Mouse (Mus musculus) midbrain, embryonic 10.5 days (tissue): Measurements from ENCODE around the gene Tcf3. TPM values are rescaled to one million over a fixed set of nuclear protein-coding genes. Genes with fewer than 3 reads are reported as not detected.

Experiments
- DNase-seq: peaks from one replicate; pipeline ENCODE4 v3.0.0-alpha.2; 2017; ENCODE audit warnings: low spot score
- H3K27ac ChIP-seq: fragments of 300-500 bp; sonication (generic); replicated peaks from 2 replicates; pipeline ENCODE4 v1.5.1; 2016; ENCODE audit warnings: mild to moderate bottlenecking
- H3K27me3 ChIP-seq: fragments of 300-500 bp; sonication (generic); 2 replicates; pipeline ENCODE4 v1.6.1; 2016; ENCODE audit warnings: low read depth, mild to moderate bottlenecking; ENCODE audit not compliant: poor library complexity, severe bottlenecking
- H3K36me3 ChIP-seq: fragments of 300-500 bp; sonication (generic); 2 replicates; pipeline ENCODE4 v1.6.1; 2016; ENCODE audit warnings: mild to moderate bottlenecking, moderate library complexity
- H3K4me1 ChIP-seq: fragments of 300-500 bp; sonication (generic); 2 replicates; pipeline ENCODE4 v1.6.1; 2016
- H3K4me3 ChIP-seq: fragments of 300-500 bp; sonication (generic); 2 replicates; pipeline ENCODE4 v1.5.1; 2016; ENCODE audit warnings: mild to moderate bottlenecking, moderate library complexity
- H3K9me3 ChIP-seq: fragments of 300-500 bp; sonication (generic); replicated peaks from 2 replicates; pipeline ENCODE4 v1.6.1; 2016; ENCODE audit warnings: mild to moderate bottlenecking
- WGBS: fragments of 180-500 bp; shearing (Covaris S2); methylation state at CpG from one replicate; pipeline ENCODE4 v1.1.7; 2016; 5-methylcytosine and 5-hydroxymethylcytosine counted together
- polyA plus RNA-seq: library from polyadenylated mRNA; unstranded; fragments of >200 nt; fragmentation: Nextera tagmentation; extraction: Ambion mirVana; gene quantifications from 2 replicates; pipeline ENCODE4 v1.2.1, GENCODE M21; 2016

Tcf3 gene
- polyA plus RNA-seq, 1 experiment from 2014 or later, result 190 TPM

DNA sequence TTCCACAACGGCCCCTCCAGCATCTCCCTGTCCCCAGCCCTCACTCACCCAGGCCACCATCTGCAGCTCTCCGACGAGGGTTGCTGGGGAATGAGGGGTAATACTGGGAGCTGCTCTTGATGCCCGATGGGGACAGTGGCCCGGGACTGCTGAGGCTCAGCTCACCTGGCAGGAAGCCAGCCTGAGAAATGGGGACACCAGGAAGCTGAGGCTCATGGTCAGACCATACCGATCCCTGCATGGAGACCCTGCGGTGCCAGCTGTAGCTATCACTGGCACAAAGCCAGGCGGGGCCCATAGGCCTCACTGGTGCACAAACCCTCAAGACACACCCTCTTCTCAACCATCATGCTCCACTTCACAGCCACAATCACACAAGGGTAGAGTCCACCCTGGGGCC, 14.0 kb downstream of the Tcf3 start:
- Histone ChIP-seq H3K27me3 (no peaks in the 10 kb centered on the region), H3K4me1 (peaks cover 16% of the 10 kb centered on the region), H3K4me3 (no peak overlapping the region), H3K27ac (no peak overlapping the region), H3K36me3 (peaks cover 100% of the 10 kb centered on the region), H3K9me3 (no peaks in the 10 kb centered on the region)
- DNase-seq, result no peak
- 96% methylated on average over 8 of the region's 8 CpGs for WGBS

DNA sequence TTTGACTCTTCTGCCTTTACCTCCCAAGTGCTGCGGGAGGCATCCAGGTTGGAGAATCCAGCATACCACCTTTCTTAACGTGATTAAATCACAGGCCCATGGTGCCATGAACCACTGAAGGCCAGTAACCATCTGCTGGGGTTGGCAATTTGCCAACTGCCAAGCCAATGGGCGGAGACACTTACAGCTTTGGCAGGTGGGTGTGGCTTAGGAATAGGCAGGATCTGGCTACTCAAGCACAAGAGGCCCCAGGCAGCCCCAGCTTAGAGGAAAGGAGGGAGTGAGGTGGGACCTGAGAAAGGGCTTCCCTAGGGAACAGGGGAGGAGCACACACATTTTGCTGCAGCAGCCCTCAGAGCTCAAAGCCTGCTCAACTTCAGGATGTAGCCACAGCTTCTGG, 15.1 kb downstream of the Tcf3 start:
- DNase-seq, result no peak
- H3K36me3 ChIP-seq, result peaks cover 100% of the 10 kb centered on the region
- no peaks in the 10 kb centered on the region for H3K27me3 ChIP-seq
- no peak overlapping the region for H3K27ac ChIP-seq
- H3K9me3 ChIP-seq, result no peaks in the 10 kb centered on the region
- no peak overlapping the region for H3K4me3 ChIP-seq
- H3K4me1 ChIP-seq, result peaks cover 5% of the 10 kb centered on the region; the same call in 1 of the 2 replicates
- 89% methylated on average over 3 of the region's 3 CpGs for WGBS

DNA sequence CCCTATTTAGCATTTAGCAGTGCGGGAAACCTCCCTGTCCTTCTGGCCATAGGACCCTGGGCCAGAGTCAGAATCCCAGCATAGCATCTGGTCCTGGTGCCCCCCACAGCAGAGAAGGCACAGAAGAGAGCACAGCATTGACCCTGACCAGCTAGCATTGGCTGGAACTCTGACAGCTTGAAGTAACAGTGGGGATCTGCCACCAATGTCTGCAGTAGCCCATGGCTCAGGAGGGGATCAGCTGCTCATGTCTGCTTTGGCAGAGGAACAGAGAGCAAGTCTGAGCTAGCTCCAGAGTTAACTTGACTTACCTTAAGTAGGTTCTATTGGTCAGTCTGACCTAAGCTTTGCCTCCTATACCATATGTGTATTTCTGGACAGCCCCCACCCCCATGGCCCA, 15.6 kb downstream of the Tcf3 start:
- Histone ChIP-seq H3K36me3 (peaks cover 100% of the 10 kb centered on the region), H3K4me3 (no peak overlapping the region), H3K4me1 (0 out of 2 replicates have a peak, but pooled peaks cover 2% of the 10 kb centered on the region), H3K27me3 (no peaks in the 10 kb centered on the region), H3K9me3 (no peaks in the 10 kb centered on the region), H3K27ac (no peak overlapping the region)
- 94% methylated on average over 1 of the region's 1 CpGs for WGBS
- DNase-seq, result no peak

DNA sequence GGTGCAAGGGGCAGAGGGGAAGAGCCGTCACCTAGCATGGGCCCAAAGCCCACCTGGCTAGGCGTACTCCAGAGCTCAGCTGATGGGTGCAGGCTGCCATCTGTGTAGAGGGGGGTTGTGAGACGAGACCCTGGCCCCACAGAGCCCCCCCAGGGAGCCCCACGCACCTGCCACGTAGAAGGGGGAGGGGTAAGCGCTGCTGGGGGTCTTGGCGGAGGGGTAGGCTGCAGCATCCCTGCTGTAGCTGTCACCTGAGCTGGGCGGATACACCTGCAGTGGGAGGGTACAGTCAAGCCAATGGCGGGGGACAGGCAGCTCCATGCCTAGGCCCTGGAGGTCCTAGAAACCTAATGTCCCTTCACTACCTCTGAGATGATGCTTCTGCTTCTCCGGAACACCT, 16.1 kb downstream of the Tcf3 start:
- no peak overlapping the region for H3K27ac ChIP-seq
- peaks cover 100% of the 10 kb centered on the region for H3K36me3 ChIP-seq
- 91% methylated on average over 10 of the region's 10 CpGs for WGBS
- DNase-seq, result no peak
- H3K4me1 ChIP-seq, result 0 out of 2 replicates have a peak, but pooled peaks cover 2% of the 10 kb centered on the region
- H3K27me3 ChIP-seq, result no peaks in the 10 kb centered on the region
- no peak overlapping the region for H3K4me3 ChIP-seq
- H3K9me3 ChIP-seq, result no peaks in the 10 kb centered on the region

DNA sequence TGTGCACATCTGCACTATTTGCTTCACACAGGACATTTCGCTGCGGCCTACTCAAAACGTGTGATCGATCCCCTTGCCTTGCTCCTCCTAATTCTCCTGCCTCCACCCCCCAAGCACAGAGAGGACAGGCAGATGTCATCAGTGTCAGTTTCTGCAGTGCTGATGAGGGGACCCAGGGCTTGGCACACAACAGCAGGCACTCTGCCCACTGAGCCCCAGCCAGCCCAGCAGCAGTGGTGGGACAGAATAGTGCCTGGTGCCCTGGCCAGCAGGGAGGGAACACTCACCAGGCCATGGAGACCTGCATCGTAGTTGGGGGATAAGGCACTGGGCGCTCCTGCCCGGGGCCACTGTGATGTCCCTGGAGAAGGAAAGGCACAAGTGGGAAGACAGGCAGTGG, 17.9 kb downstream of the Tcf3 start:
- DNase-seq, result no peak
- 92% methylated on average over 7 of the region's 7 CpGs for WGBS
- Histone ChIP-seq H3K4me1 (0 out of 2 replicates have a peak, but pooled peaks cover 2% of the 10 kb centered on the region), H3K4me3 (peak overlapping the region; percentile 9; the same call in 1 of the 2 replicates), H3K9me3 (no peaks in the 10 kb centered on the region), H3K27me3 (no peaks in the 10 kb centered on the region), H3K27ac (no peak overlapping the region), H3K36me3 (peaks cover 100% of the 10 kb centered on the region)

DNA sequence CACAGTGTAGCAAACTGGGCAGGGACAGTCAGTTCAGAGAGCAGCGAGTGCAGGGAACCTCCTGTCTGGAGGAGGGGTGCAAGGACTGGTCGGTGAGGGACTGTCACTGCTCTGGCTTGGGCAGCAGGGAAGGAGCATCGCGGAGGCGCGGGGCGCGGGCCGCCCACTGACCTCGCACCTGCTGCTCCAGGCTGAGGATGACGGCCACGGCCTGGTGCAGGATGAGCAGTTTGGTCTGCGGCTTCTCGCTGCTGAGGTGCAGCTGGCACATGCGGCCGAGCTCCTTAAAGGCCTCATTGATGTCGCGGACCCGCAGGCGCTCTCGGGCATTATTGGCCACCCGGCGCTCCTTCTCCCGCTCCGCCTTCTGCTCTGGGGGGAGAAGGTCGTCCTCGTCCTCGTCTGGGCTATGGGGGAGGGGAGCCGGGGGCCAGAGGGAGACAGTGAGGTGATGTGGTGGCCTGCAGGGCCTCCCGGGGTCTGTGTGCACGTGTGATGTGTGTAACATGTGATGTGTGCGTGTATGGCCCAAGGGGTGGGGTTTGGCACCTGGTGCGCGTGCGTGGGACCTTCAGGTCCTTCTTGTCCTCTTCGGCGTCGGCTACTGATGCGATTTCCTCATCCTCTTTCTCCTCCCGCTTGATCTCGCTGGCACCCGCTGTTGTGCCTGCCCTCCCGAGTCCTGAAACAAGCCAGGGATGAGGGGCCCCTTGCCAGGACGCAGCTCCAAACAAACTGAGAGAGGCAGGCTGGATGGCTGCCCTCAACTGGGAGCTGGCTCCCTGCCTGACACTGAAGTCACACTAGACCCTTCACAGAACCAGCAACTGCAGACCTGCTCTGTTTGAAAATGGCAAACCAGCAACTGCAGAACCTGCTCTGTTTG, 20.5 kb downstream of the Tcf3 start:
- Histone ChIP-seq H3K27me3 (no peaks in the 10 kb centered on the region), H3K4me1 (peaks cover 5% of the 10 kb centered on the region), H3K4me3 (no peak overlapping the region; the same call in 1 of the 2 replicates), H3K36me3 (peaks cover 91% of the 10 kb centered on the region), H3K9me3 (no peaks in the 10 kb centered on the region), H3K27ac (no peak overlapping the region)
- DNase-seq, result no peak
- WGBS, result 90% methylated on average over 44 of the region's 44 CpGs

DNA sequence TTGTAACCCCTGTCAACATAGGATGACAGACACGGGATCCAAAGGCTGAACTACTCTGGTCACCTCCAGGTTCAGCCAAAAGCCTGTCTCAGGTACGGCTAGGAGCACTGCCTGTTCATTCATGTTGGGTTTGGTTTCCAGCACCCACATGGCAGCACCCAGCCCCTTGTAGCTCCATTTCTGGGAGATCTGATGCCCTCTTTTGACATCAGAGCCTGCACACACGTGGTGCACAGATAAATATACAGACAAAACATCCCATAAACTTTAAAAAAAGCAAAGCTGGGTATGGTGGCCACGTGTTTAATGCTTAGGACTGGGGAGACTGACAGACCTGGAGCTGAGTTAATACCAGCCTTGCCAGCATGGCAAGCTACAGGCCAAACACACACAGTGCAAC, 25.5 kb downstream of the Tcf3 start:
- H3K27ac ChIP-seq, result no peak overlapping the region
- peaks cover 31% of the 10 kb centered on the region for H3K4me1 ChIP-seq
- WGBS, result 54% methylated on average over 4 of the region's 4 CpGs
- no peaks in the 10 kb centered on the region for H3K9me3 ChIP-seq
- H3K4me3 ChIP-seq, result peak overlapping the region; percentile 88
- H3K27me3 ChIP-seq, result no peaks in the 10 kb centered on the region
- H3K36me3 ChIP-seq, result peaks cover 59% of the 10 kb centered on the region
- no peak for DNase-seq

DNA sequence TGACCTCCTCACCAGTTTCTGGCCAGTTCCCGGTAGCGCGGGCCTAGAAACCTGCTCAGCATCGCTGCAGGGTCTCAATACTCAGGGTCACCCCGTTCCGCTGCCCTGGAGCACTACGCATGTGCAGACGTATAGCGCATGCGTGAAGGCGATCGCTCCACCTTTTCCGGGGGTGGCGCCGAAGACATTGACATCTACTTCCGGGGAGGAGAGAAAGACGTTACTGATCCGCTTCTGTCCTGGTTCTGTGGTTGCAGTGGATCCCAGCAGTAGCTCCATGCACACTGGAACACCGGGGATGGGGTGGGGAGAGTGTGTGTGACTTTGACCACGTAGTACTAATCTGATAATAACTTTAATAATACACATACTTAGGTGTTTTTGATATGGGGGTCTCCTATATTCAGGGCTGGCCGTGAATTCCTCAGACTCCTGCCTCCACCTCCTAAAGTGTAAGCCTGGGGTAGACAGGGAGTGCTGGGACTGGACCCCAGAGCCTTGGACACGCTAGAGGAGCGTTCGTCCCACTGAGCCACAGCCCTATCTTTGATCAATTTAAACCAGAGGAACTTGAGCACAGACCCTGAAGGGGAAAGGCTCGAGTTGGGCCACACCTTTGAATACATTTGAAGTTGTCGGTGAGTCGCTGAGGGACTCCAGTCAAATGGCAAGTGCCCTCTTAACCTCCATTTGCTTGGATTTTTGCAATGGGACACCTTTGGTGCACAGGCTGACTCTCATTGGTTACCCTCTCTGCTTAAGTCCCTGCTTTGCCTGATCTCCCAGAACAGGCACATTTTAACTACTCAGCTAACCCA, 26.6 kb downstream of the Tcf3 start, which contains the start of gene Uqcr11:
Gene Uqcr11, minus strand, starts transcription at position 147 of the 818 bp plus-strand sequence.
- Histone ChIP-seq H3K4me1 (peaks cover 31% of the 10 kb centered on the region), H3K4me3 (peak within 1 kb of the TSS; percentile 88), H3K9me3 (no peaks in the 10 kb centered on the region), H3K36me3 (peaks cover 59% of the 10 kb centered on the region), H3K27me3 (no peaks in the 10 kb centered on the region), H3K27ac (peak within 1 kb of the TSS; percentile 83)
- WGBS, result 3% methylated on average over 27 of the region's 27 CpGs
- peak; percentile 91 for DNase-seq

DNA sequence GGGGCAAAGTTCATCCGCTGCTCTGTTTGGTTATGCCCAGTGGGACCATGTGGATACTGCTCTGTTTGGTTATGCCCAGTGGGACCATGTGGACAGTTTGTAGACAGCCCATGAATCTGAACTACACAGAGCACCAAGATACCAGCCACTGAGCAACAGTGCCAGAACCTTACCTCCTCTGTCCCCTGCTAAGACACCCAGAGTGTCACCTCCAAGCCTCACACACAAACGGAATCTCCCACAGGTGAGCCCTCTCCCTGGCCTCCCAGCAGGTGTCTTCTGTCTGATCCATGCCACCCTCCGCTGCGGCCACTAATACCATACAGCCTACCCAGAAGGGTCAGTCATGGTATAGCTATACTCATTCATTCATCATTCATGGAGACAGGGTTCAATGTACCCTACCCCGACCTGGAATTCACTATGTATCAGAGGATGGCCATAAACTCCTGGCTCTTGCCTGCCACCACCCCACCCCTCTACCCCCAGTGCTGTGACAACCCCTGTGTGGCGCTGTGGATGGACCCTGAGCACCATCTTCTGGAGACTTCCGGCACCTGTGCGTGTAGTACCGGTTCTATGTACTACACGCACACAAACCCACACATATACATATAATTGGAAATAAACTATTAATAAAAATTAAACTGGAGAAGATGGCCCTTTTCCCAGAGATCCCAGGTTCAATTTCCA, 27.8 kb downstream of the Tcf3 start:
- Histone ChIP-seq H3K4me3 (peak overlapping the region; percentile 88), H3K4me1 (peaks cover 37% of the 10 kb centered on the region), H3K27ac (peak overlapping the region; percentile 83), H3K9me3 (no peaks in the 10 kb centered on the region), H3K36me3 (peaks cover 56% of the 10 kb centered on the region), H3K27me3 (no peaks in the 10 kb centered on the region)
- WGBS, result 62% methylated on average over 10 of the region's 10 CpGs
- no peak for DNase-seq

DNA sequence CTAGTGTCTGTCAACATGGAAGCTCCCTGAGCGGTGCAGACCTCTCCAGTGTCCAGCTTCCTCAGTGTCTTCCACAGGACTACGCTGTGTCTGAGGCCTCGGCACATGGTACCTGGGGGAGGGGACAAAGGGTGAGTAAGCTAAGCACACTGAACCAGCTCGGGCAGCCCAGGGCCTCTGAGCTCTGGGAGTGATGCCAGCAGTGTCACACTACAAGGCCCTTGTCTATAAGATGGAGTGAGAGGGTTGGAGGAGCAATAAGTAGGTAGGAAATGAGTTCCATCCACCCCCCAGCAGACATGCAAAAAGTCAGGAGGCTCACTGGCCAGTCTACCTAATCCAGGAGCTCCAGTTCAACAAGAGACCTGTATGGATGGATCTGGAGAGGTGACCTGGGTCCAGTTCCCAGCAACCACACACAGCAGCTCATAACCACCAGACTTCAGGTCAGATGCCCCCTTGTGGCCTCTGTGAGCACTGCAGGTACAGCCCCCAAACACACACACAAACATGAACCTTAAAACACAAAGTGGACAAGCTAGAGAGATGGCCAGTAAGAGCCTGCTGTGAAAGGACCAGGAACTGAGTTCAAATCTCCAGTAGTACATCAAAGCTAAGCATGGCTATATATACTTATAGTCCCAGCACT, 30.3 kb downstream of the Tcf3 start:
- no peak overlapping the region for H3K4me3 ChIP-seq
- H3K27ac ChIP-seq, result no peak overlapping the region
- DNase-seq, result no peak
- H3K27me3 ChIP-seq, result no peaks in the 10 kb centered on the region
- H3K9me3 ChIP-seq, result no peaks in the 10 kb centered on the region
- WGBS, result 93% methylated on average over 4 of the region's 4 CpGs
- peaks cover 37% of the 10 kb centered on the region for H3K36me3 ChIP-seq
- peaks cover 45% of the 10 kb centered on the region for H3K4me1 ChIP-seq

DNA sequence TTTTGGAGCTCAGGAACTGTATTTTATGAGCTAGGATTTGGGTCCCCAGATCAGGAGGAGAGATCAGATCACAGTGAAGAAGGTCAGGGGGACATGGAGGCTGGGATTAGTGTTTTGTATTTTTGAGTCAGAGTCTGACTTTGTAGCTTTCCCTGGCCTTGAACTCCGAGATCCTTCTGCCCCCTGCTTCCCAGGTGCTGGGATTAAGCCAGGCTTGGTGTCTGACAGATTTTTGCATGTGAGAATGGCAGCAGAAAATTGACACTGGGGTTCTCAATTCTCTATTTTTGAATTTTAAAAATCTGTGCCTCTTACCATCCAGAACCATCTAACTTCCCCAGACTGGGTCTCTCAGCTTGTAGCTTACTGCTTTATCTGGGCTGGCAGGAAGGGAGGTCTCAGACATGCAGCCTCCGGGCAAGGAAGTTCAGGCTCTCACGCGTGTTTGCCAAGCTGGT, 32.7 kb downstream of the Tcf3 start:
- H3K4me1 ChIP-seq, result peaks cover 42% of the 10 kb centered on the region
- 86% methylated on average over 4 of the region's 4 CpGs for WGBS
- H3K9me3 ChIP-seq, result no peaks in the 10 kb centered on the region
- 0 out of 2 replicates have a peak overlapping the region, but pooled peaks have one; percentile 100 for H3K27ac ChIP-seq
- H3K27me3 ChIP-seq, result no peaks in the 10 kb centered on the region
- H3K4me3 ChIP-seq, result peak overlapping the region; percentile 85
- H3K36me3 ChIP-seq, result peaks cover 56% of the 10 kb centered on the region
- no peak for DNase-seq
